Mouse (Mus musculus) myocyte (in vitro differentiated cells): ENCODE measurements around the gene Dao.

Source experiments
- E2F4 ChIP-seq: IDR thresholded peaks from one replicate; pipeline ENCODE4 v1.6.1; 2011; ENCODE audit warnings: mild to moderate bottlenecking, control low read depth, moderate library complexity; ENCODE audit not compliant: insufficient read depth
- MAX ChIP-seq: IDR thresholded peaks from one replicate; pipeline ENCODE4 v1.6.1; 2011; ENCODE audit warnings: low read depth, mild to moderate bottlenecking, control low read depth
- MYOD1 ChIP-seq, 3 experiments: IDR thresholded peaks; one replicate each; pipeline ENCODE4 v1.6.1; 2011; ENCODE audit warnings: control low read depth in 2 of 3, low read depth in 2 of 3, mild to moderate bottlenecking in 2 of 3, moderate library complexity in 1 of 3; ENCODE audit not compliant: insufficient read length in 2 of 3, control insufficient read depth in 1 of 3
- MYOG ChIP-seq, 3 experiments: IDR thresholded peaks; one replicate each; pipeline ENCODE4 v1.6.1; 2011; ENCODE audit warnings: control low read depth in 2 of 3, low read depth in 2 of 3, mild to moderate bottlenecking in 2 of 3; ENCODE audit not compliant: insufficient read length in 2 of 3, control insufficient read depth in 1 of 3, insufficient read depth in 1 of 3
- POLR2A ChIP-seq: IDR thresholded peaks from one replicate; pipeline ENCODE4 v1.6.1; 2011; ENCODE audit warnings: low read depth, mild to moderate bottlenecking, control low read depth, moderate library complexity; ENCODE audit not compliant: insufficient read length
- POLR2AphosphoS2 ChIP-seq: IDR thresholded peaks from one replicate; pipeline ENCODE4 v1.6.1; 2011; ENCODE audit warnings: low read depth, control low read depth; ENCODE audit not compliant: insufficient read length
- SRF ChIP-seq: IDR thresholded peaks from one replicate; pipeline ENCODE4 v1.6.1; 2011; ENCODE audit warnings: low read depth; ENCODE audit not compliant: control insufficient read depth, insufficient read length
- USF1 ChIP-seq: IDR thresholded peaks from one replicate; pipeline ENCODE4 v1.6.1; 2011; ENCODE audit warnings: low read depth, mild to moderate bottlenecking, control low read depth, moderate library complexity

- TF ChIP-seq MYOG (IDR thresholded peaks at IDR 0.05; ENCODE audit: control insufficient read depth in 1 of 3, insufficient read depth in 1 of 3, insufficient read length in 2 of 3, low read depth in 2 of 3) (no peak), POLR2A (no peak), MYOD1 (IDR thresholded peaks at IDR 0.05; ENCODE audit: control insufficient read depth in 1 of 3, insufficient read length in 2 of 3, low read depth in 2 of 3) (no peak), E2F4 (no peak), MAX (no peak), USF1 (no peak), SRF (no peak), POLR2AphosphoS2 (no peak)
Measured at GRCm38 (mm10) chr5:114046604-114047003, 43.1 kb downstream of the Dao start.
